Mouse (Mus musculus): Measurements from ENCODE around the gene Mlh1. TPM values are rescaled to one million over a fixed set of nuclear protein-coding genes. Genes with fewer than 3 reads are reported as not detected.

Mlh1 gene
- 24.8 and 26.5 TPM in 2 replicates for polyA plus RNA-seq (2015; fragmentation: Nextera tagmentation; extraction: Ambion mirVana)

DNA sequence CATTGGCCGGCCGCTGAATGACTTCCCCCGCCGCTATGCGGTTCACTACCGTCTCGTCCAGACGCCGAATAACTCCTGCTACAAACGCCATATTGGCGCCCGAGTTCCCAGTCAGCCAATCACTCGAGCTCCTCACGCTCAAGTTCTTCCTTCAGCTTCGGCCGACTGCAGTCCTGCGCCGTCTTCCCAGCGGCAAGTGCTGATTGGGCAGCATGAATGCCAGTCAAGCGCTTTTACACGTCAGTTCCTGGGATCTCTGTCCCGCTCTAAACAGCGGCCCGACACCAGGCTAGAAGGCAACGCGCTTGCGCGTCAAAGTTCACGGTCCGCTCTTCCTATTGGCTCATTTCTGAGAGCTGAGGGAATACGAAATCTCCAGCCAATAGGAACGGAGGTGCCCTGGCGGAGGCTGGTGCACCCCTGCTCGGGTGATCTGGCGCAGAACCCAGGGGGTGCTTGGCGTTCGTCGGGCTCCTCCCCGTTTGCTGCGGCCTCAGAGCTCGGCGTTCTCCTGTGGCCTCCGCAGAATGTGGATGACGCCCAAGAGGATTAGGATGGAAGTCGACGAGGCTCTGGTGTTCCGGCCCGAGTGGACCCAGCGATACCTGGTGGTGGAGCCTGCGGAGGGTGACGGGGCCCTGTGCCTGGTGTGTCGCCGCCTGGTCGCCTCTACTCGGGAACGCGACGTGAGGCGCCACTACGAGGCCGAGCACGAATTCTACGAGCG lies at the start of gene Mlh1, which contains the start of gene Epm2aip1:
TSS of gene Mlh1 (minus strand) at position 358 of the 727 bp plus-strand sequence.
TSS of gene Epm2aip1 (plus strand) at position 496 of the 727 bp plus-strand sequence.
- Histone ChIP-seq H3K4me3 (peak within 1 kb of the TSS; percentile 77), H3K27ac (replicated peaks) (peak within 1 kb of the TSS; percentile 97), H3K9me3 (no peaks in the 10 kb centered on the region), H3K9ac (peak within 1 kb of the TSS; percentile 91), H3K4me2 (peak within 1 kb of the TSS; percentile 74), H3K27me3 (no peaks in the 10 kb centered on the region), H3K4me1 (replicated peaks) (peaks cover 49% of the 10 kb centered on the region), H3K36me3 (peaks cover 9% of the 10 kb centered on the region)
- ATAC-seq (ENCODE audit: low FRiP score, low read depth) = peak; percentile 99
- under 1% methylated on average over 64 of the region's 64 CpGs for WGBS

GRCm38 (mm10) chr9:111320912-111321311 lies 49.3 kb upstream of the Mlh1 start:
- H3K4me2 ChIP-seq = no peak overlapping the region
- H3K36me3 ChIP-seq = no peaks in the 10 kb centered on the region
- H3K27ac ChIP-seq (replicated peaks) = no peak overlapping the region
- no peaks in the 10 kb centered on the region for H3K27me3 ChIP-seq
- H3K4me3 ChIP-seq = no peak overlapping the region
- 79% methylated on average over 4 of the region's 4 CpGs for WGBS
- H3K9ac ChIP-seq = no peak overlapping the region
- H3K4me1 ChIP-seq (replicated peaks) = no peaks in the 10 kb centered on the region
- H3K9me3 ChIP-seq = no peaks in the 10 kb centered on the region
- ATAC-seq (ENCODE audit: low FRiP score, low read depth) = no peak

DNA sequence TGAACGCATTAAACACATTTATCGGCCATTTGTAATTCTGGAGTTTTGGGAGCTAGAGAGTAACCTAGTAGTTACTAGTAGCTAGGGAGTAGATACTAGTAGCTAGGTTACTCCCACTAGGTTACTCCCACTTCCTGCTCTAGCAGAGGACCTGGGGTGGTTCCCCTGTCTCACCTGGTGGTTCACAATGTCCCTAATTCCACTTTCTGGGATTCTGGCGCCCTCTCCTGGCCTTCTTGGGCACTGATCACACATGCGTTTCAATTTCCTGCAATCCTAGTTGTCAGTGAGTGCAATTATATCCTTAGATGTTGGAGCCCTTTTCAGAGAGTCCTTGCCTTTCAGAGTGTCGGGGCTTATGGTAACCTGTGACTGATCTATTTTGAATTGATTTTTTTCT lies 42.6 kb upstream of the Mlh1 start:
- Histone ChIP-seq H3K4me3 (no peak overlapping the region), H3K27me3 (peaks cover 35% of the 10 kb centered on the region), H3K36me3 (no peaks in the 10 kb centered on the region), H3K9me3 (no peaks in the 10 kb centered on the region), H3K27ac (replicated peaks) (no peak overlapping the region), H3K9ac (no peak overlapping the region), H3K4me1 (replicated peaks) (peaks cover 24% of the 10 kb centered on the region), H3K4me2 (no peak overlapping the region)
- WGBS = 36% methylated on average over 5 of the region's 5 CpGs
- ATAC-seq (ENCODE audit: low FRiP score, low read depth) = no peak

DNA sequence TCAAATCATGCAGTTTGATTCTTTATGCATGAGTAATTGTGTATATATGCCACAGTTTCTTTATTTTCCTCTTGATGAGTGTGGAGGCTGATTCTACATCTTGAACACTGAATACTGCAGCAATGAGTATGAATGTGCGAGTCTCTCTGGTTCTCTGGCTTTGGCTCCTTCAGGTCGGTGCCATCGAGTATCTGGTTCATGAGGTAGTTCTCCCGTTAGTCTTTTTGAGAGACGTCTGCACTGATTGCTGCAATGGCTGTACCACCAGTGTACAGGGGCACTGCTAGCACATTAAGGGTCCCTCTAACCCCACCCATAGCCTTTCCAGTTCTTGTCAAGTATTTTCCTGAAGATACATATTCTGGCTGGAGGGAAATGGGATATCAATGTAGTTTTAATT lies 42.2 kb upstream of the Mlh1 start:
- WGBS = 37% methylated on average over 5 of the region's 5 CpGs
- Histone ChIP-seq H3K4me2 (peak overlapping the region; percentile 91), H3K9ac (no peak overlapping the region), H3K9me3 (no peaks in the 10 kb centered on the region), H3K4me1 (replicated peaks) (peaks cover 24% of the 10 kb centered on the region), H3K4me3 (peak overlapping the region; percentile 66), H3K36me3 (no peaks in the 10 kb centered on the region), H3K27me3 (peaks cover 39% of the 10 kb centered on the region), H3K27ac (replicated peaks) (no peak overlapping the region)
- ATAC-seq (ENCODE audit: low FRiP score, low read depth) = no peak

- Histone ChIP-seq H3K36me3 (no peaks in the 10 kb centered on the region), H3K4me2 (peak overlapping the region; percentile 91), H3K4me3 (peak overlapping the region; percentile 66), H3K27ac (replicated peaks) (no peak overlapping the region), H3K9ac (no peak overlapping the region), H3K4me1 (replicated peaks) (peaks cover 24% of the 10 kb centered on the region), H3K9me3 (no peaks in the 10 kb centered on the region), H3K27me3 (peaks cover 40% of the 10 kb centered on the region)
- no peak for ATAC-seq (ENCODE audit: low FRiP score, low read depth)
- 13% methylated on average over 5 of the region's 6 CpGs for WGBS
These were observed 41.7 kb upstream of the Mlh1 start for GRCm38 (mm10) chr9:111313299-111313698.

- H3K27ac ChIP-seq (replicated peaks) = peak overlapping the region; percentile 68
- WGBS = under 1% methylated on average over 54 of the region's 59 CpGs
- peak; percentile 52; the same call in 1 of the 2 replicates for ATAC-seq (ENCODE audit: low FRiP score, low read depth)
- peak overlapping the region; percentile 66 for H3K4me3 ChIP-seq
- H3K27me3 ChIP-seq = peaks cover 40% of the 10 kb centered on the region
- H3K36me3 ChIP-seq = no peaks in the 10 kb centered on the region
- peak overlapping the region; percentile 64 for H3K9ac ChIP-seq
- H3K9me3 ChIP-seq = no peaks in the 10 kb centered on the region
- peaks cover 24% of the 10 kb centered on the region for H3K4me1 ChIP-seq (replicated peaks)
- H3K4me2 ChIP-seq = peak overlapping the region; percentile 91
These were observed 41.0 kb upstream of the Mlh1 start for GRCm38 (mm10) chr9:111312442-111313141.

GRCm38 (mm10) chr9:111311843-111312441 lies 40.4 kb upstream of the Mlh1 start:
- Histone ChIP-seq H3K9ac (peak overlapping the region; percentile 64), H3K4me1 (replicated peaks) (peaks cover 24% of the 10 kb centered on the region), H3K36me3 (no peaks in the 10 kb centered on the region), H3K27ac (replicated peaks) (peak overlapping the region; percentile 68), H3K4me3 (peak overlapping the region; percentile 66), H3K9me3 (no peaks in the 10 kb centered on the region), H3K4me2 (peak overlapping the region; percentile 91), H3K27me3 (peaks cover 40% of the 10 kb centered on the region)
- 2% methylated on average over 61 of the region's 98 CpGs for WGBS
- peak; percentile 35; the same call in 1 of the 2 replicates for ATAC-seq (ENCODE audit: low FRiP score, low read depth)

GRCm38 (mm10) chr9:111311031-111311842 lies 39.6 kb upstream of the Mlh1 start, which contains the start of gene Trank1:
Gene Trank1, plus strand, starts transcription at chr9:111311739.
- H3K27me3 ChIP-seq = peaks cover 40% of the 10 kb centered on the region
- peak within 1 kb of the TSS; percentile 68 for H3K27ac ChIP-seq (replicated peaks)
- H3K36me3 ChIP-seq = no peaks in the 10 kb centered on the region
- H3K4me3 ChIP-seq = peak within 1 kb of the TSS; percentile 66
- peak; percentile 70 for ATAC-seq (ENCODE audit: low FRiP score, low read depth)
- 9% methylated on average over 72 of the region's 72 CpGs for WGBS
- no peaks in the 10 kb centered on the region for H3K9me3 ChIP-seq
- H3K9ac ChIP-seq = peak within 1 kb of the TSS; percentile 64
- H3K4me1 ChIP-seq (replicated peaks) = peaks cover 24% of the 10 kb centered on the region
- H3K4me2 ChIP-seq = peak within 1 kb of the TSS; percentile 91

GRCm38 (mm10) chr9:111306142-111306541 lies 34.6 kb upstream of the Mlh1 start:
- Histone ChIP-seq H3K9me3 (no peaks in the 10 kb centered on the region), H3K9ac (no peak overlapping the region)

GRCm38 (mm10) chr9:111304036-111304435 lies 32.4 kb upstream of the Mlh1 start:
- 86% methylated on average over 6 of the region's 6 CpGs for WGBS
- no peaks in the 10 kb centered on the region for H3K9me3 ChIP-seq
- no peak overlapping the region for H3K27ac ChIP-seq (replicated peaks)
- no peak overlapping the region for H3K4me2 ChIP-seq
- H3K4me1 ChIP-seq (replicated peaks) = no peaks in the 10 kb centered on the region
- ATAC-seq (ENCODE audit: low FRiP score, low read depth) = no peak
- H3K36me3 ChIP-seq = no peaks in the 10 kb centered on the region
- no peak overlapping the region for H3K9ac ChIP-seq
- peaks cover 3% of the 10 kb centered on the region; the same call in 1 of the 2 replicates for H3K27me3 ChIP-seq
- no peak overlapping the region for H3K4me3 ChIP-seq

More at GRCm38 (mm10) chr9:111306142-111306541, 34.6 kb upstream of the Mlh1 start:
- H3K27ac ChIP-seq (replicated peaks) = no peak overlapping the region
- H3K4me2 ChIP-seq = no peak overlapping the region
- no peak overlapping the region for H3K4me3 ChIP-seq
- 93% methylated on average over 7 of the region's 7 CpGs for WGBS
- H3K36me3 ChIP-seq = no peaks in the 10 kb centered on the region
- peaks cover 2% of the 10 kb centered on the region; the same call in 1 of the 2 replicates for H3K4me1 ChIP-seq (replicated peaks)
- no peak for ATAC-seq (ENCODE audit: low FRiP score, low read depth)
- H3K27me3 ChIP-seq = peaks cover 22% of the 10 kb centered on the region

DNA sequence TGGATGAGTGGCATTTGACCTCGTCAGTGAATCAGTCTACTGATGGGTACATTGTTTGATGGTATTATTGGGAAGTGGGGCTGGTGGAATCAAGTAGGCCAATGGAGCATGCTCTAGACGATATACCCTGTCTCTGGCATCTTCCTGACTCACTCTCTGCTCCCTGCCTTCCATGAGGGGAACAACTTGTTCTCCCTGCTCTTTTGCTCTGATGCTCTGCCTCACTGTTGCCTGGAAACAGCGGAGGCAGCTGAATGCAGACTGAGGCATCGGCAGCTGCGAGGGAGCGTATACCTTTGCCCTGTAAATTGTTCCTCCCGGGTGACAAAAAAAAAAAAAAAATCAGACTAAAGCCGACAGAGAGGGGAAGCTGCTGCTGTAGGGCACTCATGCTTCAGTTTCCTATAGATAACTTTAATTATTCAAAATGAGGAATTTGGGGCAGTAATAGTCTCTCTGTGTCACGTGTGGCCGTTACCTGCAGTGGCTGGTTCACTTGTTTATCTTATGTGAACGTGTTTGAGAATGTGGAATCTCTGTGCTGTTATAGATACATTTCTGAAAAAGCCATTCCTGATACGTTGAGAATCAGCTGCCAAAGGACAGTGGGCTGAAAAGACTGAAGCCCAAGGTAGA lies 30.7 kb upstream of the Mlh1 start:
- no peak overlapping the region for H3K9ac ChIP-seq
- no peaks in the 10 kb centered on the region for H3K9me3 ChIP-seq
- H3K4me1 ChIP-seq (replicated peaks) = no peaks in the 10 kb centered on the region
- no peak for ATAC-seq (ENCODE audit: low FRiP score, low read depth)
- H3K27me3 ChIP-seq = no peaks in the 10 kb centered on the region
- H3K27ac ChIP-seq (replicated peaks) = no peak overlapping the region
- no peaks in the 10 kb centered on the region for H3K36me3 ChIP-seq
- 46% methylated on average over 12 of the region's 12 CpGs for WGBS
- H3K4me3 ChIP-seq = no peak overlapping the region
- no peak overlapping the region for H3K4me2 ChIP-seq
